Mouse (Mus musculus): ENCODE data around the gene Ttll5.

Gene Ttll5

GRCm38 (mm10) chr12:85926897-85927296 lies 102.4 kb downstream of the Ttll5 start:
- no peak for DNase-seq (ENCODE audit: extremely low read depth, low read depth)

DNA sequence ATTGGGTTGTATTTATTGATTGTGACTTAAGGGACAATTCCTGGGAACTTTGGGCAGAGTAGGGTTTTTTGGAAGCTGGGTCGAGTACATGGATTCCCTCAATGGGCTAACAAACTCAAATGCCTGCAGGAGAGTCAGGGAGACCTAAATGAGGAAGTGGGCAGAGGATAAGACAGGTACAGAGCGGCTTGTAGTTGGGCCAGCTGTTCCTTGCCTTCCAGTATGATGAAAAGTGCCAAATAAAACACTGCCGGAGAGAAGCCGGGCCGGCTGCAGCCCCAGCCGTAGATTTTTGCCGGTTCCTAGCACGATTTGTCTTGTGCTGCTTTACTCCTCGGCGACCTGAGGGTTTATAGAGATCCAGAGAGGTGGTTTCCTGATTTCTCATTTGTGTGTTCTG lies 104.1 kb downstream of the Ttll5 start:
- no peak for DNase-seq (ENCODE audit: extremely low read depth, low read depth)

DNA sequence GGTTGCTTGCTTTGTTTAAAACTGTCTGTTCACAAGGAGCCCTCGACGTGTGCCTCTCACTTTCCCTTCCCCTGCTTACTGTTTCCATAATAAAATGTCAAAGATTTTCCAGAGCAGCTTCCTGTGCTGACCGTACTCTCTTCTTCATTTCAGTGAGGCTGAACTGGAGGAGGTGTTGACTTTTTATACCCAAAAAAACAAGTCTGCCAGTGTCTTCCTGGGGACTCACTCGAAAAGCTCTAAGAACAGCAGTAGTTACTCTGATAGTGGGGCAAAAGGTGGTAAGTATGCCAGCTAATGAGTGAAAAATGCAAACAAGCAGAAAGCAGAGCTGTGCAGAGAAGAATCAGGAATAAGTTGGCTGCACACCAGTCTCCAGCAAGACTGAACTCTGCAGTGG lies 105.3 kb downstream of the Ttll5 start:
- no peak for DNase-seq (ENCODE audit: extremely low read depth, low read depth)

DNA sequence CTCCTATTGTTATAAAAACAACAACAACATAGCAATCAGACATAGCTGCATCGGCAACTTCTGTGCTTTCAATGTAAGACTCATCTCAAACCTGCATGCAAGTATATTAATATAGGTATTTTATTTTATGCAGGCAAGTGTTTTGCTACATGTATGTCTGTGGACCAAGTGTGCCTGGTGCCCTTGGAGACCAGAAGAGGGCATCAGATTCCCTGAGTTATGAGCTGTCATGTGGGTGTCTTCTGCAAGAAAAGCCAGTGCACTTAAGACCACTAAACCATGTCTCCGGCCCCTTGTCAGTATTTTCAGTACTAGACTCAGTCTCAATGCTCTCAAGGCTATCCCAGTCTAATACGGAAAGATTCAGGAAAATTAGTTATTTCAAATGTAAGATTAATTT lies 106.3 kb downstream of the Ttll5 start:
- no peak for DNase-seq (ENCODE audit: extremely low read depth, low read depth)

- DNase-seq (ENCODE audit: extremely low read depth, low read depth): no peak
These were observed 108.8 kb downstream of the Ttll5 start for GRCm38 (mm10) chr12:85933241-85933640.

DNA sequence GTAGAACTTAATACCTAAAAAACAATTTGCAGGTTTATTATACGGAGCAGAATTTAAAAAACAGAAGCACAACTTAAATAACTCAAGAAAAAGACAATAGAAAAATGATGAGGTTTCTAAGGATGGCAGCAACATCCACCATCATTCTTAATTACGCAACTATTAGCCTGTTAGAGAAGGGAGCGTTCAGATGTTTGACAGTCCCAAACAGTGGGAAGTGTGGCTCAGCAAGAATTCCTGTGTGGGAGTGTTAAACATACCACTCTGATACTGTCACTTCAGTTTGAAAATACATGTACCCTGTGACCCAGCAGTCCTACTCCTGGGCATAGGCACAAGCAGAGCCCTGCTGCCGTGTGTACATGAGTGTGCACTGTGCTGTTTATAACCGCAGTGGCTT lies 112.9 kb downstream of the Ttll5 start:
- no peak for DNase-seq (ENCODE audit: extremely low read depth, low read depth)

DNA sequence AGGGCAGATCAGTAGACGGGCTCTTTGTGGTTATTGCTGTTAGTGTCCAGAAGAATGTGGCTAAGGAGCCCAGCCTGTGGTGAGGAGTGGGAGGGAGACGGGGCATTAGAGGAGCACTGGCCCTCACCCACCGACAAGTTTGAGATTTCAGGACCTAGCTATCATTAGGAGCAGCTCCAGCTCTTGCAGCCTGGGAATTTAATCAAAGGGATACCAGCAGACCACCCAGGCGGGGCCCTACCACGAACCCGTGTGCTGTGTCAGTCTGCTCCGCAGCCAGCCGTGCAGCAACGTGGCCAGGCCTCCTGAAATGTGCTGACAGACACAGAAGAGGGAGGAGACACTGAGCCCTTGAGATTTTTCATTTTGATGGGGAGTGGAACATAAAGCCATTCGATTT lies 119.0 kb downstream of the Ttll5 start:
- no peak for DNase-seq (ENCODE audit: extremely low read depth, low read depth)

DNA sequence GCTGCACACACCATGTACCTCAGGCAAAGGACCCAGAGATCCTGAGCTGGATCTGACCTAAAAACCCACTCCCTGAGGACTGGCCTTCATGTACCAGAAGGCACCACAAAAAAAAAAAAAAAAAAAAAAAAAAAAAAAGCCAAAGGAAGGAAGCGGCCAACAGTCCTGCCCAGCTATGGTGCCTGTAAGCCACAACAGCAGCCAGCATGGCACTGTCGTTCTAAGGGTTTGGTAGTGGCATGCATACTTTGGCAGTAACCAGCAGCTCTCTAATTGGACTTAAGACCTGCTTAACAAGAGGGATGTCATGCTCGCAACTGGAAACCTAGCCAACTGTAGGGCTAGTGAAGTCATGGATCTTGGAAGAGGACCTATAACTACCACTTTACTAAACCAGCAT lies 120.0 kb downstream of the Ttll5 start:
- no peak for DNase-seq (ENCODE audit: extremely low read depth, low read depth)

DNA sequence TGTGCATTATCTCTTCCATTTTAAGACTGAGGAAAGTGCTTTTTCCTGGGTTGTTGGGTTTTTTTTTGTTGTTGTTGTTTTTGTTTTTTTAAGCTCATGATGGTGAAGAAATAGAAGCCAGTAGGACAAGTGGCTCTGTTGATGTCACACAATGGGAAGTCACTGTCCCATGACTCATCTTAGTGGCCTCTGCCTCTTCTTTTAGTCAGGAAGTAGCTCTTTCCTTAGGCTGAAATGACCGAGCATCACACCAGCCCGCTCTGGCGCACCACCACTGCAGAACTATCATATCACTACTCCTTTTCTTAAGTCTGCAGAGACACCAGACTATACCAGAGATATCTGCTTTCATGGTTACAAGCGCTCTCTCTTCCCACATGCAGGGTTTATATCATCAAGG lies 122.7 kb downstream of the Ttll5 start:
- DNase-seq (ENCODE audit: extremely low read depth, low read depth): no peak

DNA sequence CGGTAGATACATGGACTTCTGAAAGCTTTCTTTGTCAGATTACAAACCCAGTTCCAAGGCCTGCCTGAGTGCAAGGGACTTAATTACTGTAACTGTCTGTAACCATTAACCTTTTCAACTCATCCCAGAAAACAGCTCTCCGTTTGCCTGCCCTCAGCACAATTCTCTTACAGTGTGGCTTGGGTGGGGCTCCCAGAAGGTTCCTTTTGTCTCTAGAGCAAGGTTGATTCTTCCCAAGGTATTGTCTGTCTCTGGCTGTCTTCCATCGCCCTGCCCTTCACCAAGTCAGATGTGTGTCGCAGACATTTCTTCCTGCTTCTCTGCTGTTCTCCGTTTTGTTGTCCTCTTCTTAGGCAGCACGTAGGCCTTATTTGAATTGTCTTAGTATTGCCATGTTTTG lies 125.2 kb downstream of the Ttll5 start:
- no peak for DNase-seq (ENCODE audit: extremely low read depth, low read depth)

- DNase-seq (ENCODE audit: extremely low read depth, low read depth): no peak
These were observed 125.9 kb downstream of the Ttll5 start for GRCm38 (mm10) chr12:85950371-85950770.

GRCm38 (mm10) chr12:85951036-85951435 lies 126.6 kb downstream of the Ttll5 start:
- no peak for DNase-seq (ENCODE audit: extremely low read depth, low read depth)

DNA sequence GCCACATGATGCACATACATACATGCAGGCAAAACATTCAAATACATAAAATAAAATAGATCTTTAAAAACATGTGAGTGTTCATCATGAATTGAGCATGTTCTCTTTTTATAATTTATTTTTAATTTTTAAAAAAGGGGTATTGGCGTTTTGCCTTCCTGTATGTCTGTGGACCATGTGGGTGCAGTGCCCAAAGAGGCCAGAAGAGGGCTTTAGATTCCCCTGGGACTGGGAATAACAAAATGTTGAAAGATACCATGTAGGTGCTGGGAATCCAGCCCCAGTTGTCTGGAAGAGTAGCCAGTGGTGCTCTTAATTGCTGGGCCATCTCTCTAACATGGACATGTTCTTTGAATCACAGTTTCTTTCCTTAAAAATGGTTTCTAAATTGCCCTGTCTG lies 127.4 kb downstream of the Ttll5 start:
- no peak for DNase-seq (ENCODE audit: extremely low read depth, low read depth)

GRCm38 (mm10) chr12:85952349-85952748 lies 127.9 kb downstream of the Ttll5 start:
- no peak for DNase-seq (ENCODE audit: extremely low read depth, low read depth)

GRCm38 (mm10) chr12:85954167-85954566 lies 129.7 kb downstream of the Ttll5 start:
- DNase-seq (ENCODE audit: extremely low read depth, low read depth): no peak

GRCm38 (mm10) chr12:85955062-85955461 lies 130.6 kb downstream of the Ttll5 start:
- no peak for DNase-seq (ENCODE audit: extremely low read depth, low read depth)

DNA sequence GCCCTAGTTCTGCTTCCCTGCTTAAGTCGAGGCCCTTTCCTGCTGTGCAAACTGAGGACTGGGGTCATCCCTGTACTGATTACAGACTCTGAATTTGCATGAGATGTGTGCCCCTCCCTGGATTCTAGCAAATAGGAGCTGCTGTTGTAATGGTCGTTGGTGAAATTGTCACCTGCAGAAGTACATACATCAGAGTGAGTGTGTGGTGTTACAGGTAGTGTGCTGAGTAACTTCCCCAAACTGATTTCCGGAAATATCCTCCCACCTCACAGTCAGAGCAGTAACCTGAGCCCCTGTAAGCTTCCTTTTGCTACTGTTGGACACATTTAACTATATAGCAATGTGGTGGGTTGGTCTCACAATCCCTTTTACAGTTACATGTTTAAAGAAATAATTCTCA lies 131.2 kb downstream of the Ttll5 start:
- no peak for DNase-seq (ENCODE audit: extremely low read depth, low read depth)

GRCm38 (mm10) chr12:85956251-85956650 lies 131.8 kb downstream of the Ttll5 start:
- DNase-seq (ENCODE audit: extremely low read depth, low read depth): no peak

DNA sequence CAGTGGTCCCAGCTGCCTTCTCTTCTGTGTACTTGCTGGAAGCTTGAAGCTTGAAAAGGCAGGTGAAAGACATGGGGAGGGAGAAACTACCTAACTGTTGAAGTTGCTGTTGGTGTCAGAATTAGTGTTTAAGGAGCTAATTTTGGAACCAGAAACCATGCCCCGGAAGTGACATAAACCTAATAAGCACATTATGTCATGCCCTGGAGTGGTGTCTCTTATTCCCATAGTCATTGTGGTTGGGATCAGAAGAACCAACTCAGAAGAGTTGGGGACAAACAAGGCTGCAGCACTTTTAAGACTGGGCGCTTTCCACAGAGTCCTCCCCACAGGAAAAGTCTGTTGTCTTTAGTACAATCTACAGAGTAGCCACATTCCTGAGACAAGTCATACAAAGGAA lies 134.0 kb downstream of the Ttll5 start:
- DNase-seq (ENCODE audit: extremely low read depth, low read depth): no peak

- no peak for DNase-seq (ENCODE audit: extremely low read depth, low read depth)
These were observed 135.5 kb downstream of the Ttll5 start for GRCm38 (mm10) chr12:85959822-85960501.

DNA sequence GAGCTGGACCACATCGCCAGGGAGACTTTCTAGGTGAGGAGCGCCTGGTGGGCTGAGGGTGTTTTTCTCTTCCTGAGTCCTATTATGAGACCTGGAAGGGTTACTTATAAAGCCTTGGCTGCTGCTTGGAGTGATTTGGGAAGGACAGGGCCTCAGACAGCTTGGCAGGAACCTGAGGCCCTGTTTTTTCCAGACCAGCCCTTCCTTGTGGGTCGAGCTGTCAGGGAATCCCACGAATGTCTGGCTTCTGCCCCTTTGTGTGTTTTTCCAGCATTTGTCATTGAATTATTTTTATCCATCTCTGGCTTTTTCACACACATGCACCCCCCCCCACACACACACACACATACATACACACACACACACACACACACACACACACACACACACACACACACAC lies 136.2 kb downstream of the Ttll5 start:
- no peak for DNase-seq (ENCODE audit: extremely low read depth, low read depth)

DNA sequence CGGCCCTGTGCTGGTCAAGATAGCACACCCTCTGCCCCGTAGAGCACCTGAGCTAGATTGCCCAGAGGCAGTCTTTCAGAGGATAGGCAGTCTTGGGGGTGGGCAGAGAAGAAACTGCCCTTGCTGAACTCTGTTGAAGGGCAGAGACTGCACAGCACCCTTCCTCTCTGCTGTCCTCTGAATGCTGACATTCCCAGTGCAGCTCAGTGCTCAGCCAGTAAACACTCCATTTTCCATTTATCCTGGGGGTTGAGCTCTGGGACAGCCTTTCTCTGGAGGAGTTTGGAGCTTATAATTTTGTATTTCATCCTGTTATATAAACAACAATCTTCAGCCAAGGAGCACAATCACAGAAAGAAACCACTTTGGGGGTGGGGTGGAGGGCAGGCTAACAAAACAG lies 138.7 kb downstream of the Ttll5 start:
- DNase-seq (ENCODE audit: extremely low read depth, low read depth): no peak

DNA sequence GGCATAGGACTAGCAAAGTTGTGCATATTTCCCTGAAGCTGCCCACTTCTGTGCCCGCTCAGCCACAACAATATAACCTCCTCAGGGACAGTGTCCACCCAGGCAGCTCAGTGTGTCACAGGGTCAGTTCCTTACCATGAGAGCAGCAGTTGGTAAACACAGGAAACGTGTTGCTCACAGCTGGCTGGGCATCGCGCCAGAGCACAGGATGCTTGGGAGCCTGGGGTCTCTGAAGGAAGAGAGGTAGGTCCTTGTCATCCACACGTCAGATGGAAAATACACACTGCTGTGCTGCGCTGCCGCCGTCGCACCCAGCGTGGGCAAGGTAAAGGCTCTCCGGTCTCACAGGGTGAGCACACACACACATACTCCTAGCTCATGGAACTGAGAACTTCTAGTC lies 139.2 kb downstream of the Ttll5 start:
- DNase-seq (ENCODE audit: extremely low read depth, low read depth): no peak

- DNase-seq (ENCODE audit: extremely low read depth, low read depth): no peak
These were observed 140.0 kb downstream of the Ttll5 start for GRCm38 (mm10) chr12:85964436-85964835.
